8 mouse cellular contexts compared by ENCODE assay signal in the genomic region with DNA sequence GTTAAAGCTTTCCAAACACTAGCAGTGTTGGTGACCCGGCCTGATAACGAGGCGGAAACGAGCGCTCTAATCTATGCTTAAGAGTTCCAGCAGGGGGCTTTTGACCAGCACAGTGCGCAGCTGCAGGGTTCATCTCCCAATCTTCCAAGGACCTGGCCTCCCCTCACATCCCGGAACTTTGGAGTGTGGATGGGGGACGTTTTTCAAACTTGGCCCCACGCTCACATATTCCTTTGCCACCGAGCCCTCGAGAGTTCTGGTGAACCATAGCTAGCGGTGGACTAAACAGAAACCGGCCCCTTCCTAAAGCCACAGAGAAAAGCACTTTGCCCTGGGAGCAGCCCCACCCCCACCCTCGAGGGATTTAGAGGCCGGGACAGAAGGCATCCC. TPM values are rescaled to one million over a fixed set of nuclear protein-coding genes. Genes with fewer than 3 reads are reported as not detected.
DNase-seq lines count a peak whose midpoint lies in the region; ATAC-seq and TF ChIP-seq lines count a peak whose summit lies in the region.

No protein-coding gene starts in this region.

- H3K9me3 ChIP-seq in forebrain, embryonic 14.5 days (replicated peaks; ENCODE audit: control insufficient read depth, low read length), result no peaks in the 10 kb centered on the region
- no peaks in the 10 kb centered on the region for H3K9me3 ChIP-seq in hindbrain, embryonic 13.5 days
- no peaks in the 10 kb centered on the region for H3K9me3 ChIP-seq in liver, embryonic 12.5 days (replicated peaks)

- H3K9ac ChIP-seq in forebrain, embryonic 14.5 days (ENCODE audit: low read length), result peak overlapping the region; percentile 43; the same call in 1 of the 2 replicates
- H3K9ac ChIP-seq in hindbrain, embryonic 13.5 days, result peak overlapping the region; percentile 60; the same call in 1 of the 2 replicates
- H3K9ac ChIP-seq in liver, embryonic 12.5 days, result peak overlapping the region; percentile 57

- H3K4me3 ChIP-seq in forebrain, embryonic 14.5 days (ENCODE audit: low read depth, low read length), result peak overlapping the region; percentile 35
- peak overlapping the region; percentile 42 for H3K4me3 ChIP-seq in hindbrain, embryonic 13.5 days
- H3K4me3 ChIP-seq in liver, embryonic 12.5 days, result peak overlapping the region; percentile 66

- no peak overlapping the region for H3K27ac ChIP-seq in forebrain, embryonic 14.5 days (ENCODE audit: low read depth, low read length)
- no peak overlapping the region for H3K27ac ChIP-seq in hindbrain, embryonic 13.5 days
- H3K27ac ChIP-seq in liver, embryonic 12.5 days, result no peak overlapping the region

- no peaks in the 10 kb centered on the region for H3K36me3 ChIP-seq in forebrain, embryonic 14.5 days (ENCODE audit: control insufficient read depth, insufficient read depth, low read length)
- no peaks in the 10 kb centered on the region for H3K36me3 ChIP-seq in hindbrain, embryonic 13.5 days
- H3K36me3 ChIP-seq in liver, embryonic 12.5 days, result no peaks in the 10 kb centered on the region

- TF ChIP-seq CTCF in Patski (IDR thresholded peaks at IDR 0.05), result no peak

- peak; percentile 53 for ATAC-seq in Patski
- ATAC-seq in forebrain, embryonic 14.5 days, result peak; percentile 72; the same call in 1 of the 2 replicates
- peak; percentile 75 for ATAC-seq in hindbrain, embryonic 13.5 days (ENCODE audit: low FRiP score)
- ATAC-seq in liver, embryonic 12.5 days, result peak; percentile 71
- peak; percentile 59 for ATAC-seq in monocyte, adult 5-6 weeks (replicated peaks; ENCODE audit: insufficient number of reproducible peaks, low FRiP score, low TSS enrichment, poor library complexity, severe bottlenecking)

- POLR2A ChIA-PET in Patski (lab: Charles Lee), result no interaction called here

- peaks cover 7% of the 10 kb centered on the region for H3K4me1 ChIP-seq in forebrain, embryonic 14.5 days (ENCODE audit: control insufficient read depth, insufficient read depth, low read length)
- H3K4me1 ChIP-seq in hindbrain, embryonic 13.5 days (replicated peaks), result peaks cover 17% of the 10 kb centered on the region
- H3K4me1 ChIP-seq in liver, embryonic 12.5 days, result peaks cover 20% of the 10 kb centered on the region

- peak; percentile 71 for DNase-seq in CD4-positive helper T cell, adult 2 months (ENCODE audit: low read depth, low spot score)
- DNase-seq in Patski (ENCODE audit: low read depth, low spot score), result no peak
- peak; percentile 60 for DNase-seq in forebrain, embryonic 14.5 days (ENCODE audit: low spot score)
- peak; percentile 37 for DNase-seq in urinary bladder, postnatal 25 days (ENCODE audit: low spot score)
- no peak for DNase-seq in cerebellum, adult 18-20 months

- no peaks in the 10 kb centered on the region for H3K27me3 ChIP-seq in Patski
- peaks cover 52% of the 10 kb centered on the region for H3K27me3 ChIP-seq in forebrain, embryonic 14.5 days (replicated peaks; ENCODE audit: control insufficient read depth, insufficient read depth, low read length)
- H3K27me3 ChIP-seq in hindbrain, embryonic 13.5 days, result peaks cover 81% of the 10 kb centered on the region
- H3K27me3 ChIP-seq in liver, embryonic 12.5 days (replicated peaks), result peaks cover 48% of the 10 kb centered on the region

- in situ Hi-C loops in Patski (cut with MboI; ENCODE audit: low pct_unique_long_range_greater_than_20kb), result no loop called here

- CTCF ChIA-PET in Patski (lab: Charles Lee), result interaction anchor here (1.2 kb wide), 1 partner anchor 44 kb away, joined by 3 read pairs; no protein-coding TSS in a partner anchor

- 0% methylated on average over 15 of the region's 15 CpGs for WGBS in forebrain, embryonic 14.5 days
- WGBS in hindbrain, embryonic 13.5 days, result 2% methylated on average over 15 of the region's 15 CpGs
- WGBS in liver, embryonic 12.5 days (ENCODE audit: insufficient replicate concordance), result 0% methylated on average over 15 of the region's 15 CpGs

- H3K4me2 ChIP-seq in forebrain, embryonic 14.5 days (ENCODE audit: low read length), result peak overlapping the region; percentile 80
- peak overlapping the region; percentile 70 for H3K4me2 ChIP-seq in hindbrain, embryonic 13.5 days
- H3K4me2 ChIP-seq in liver, embryonic 12.5 days, result peak overlapping the region; percentile 92

RNA-seq across cellular contexts. Expression of a gene that starts 6.3 kb away (rescaled TPM):
- polyA plus RNA-seq in Patski (2021), result not detected
- not detected in 2 replicates for polyA plus RNA-seq in forebrain, embryonic 14.5 days (2014; fragmentation: Nextera tagmentation; extraction: Ambion mirVana)
- not detected in 2 replicates for polyA plus RNA-seq in hindbrain, embryonic 13.5 days (2015; fragmentation: Nextera tagmentation; extraction: Ambion mirVana)
- not detected in 2 replicates for polyA plus RNA-seq in liver, embryonic 12.5 days (2016; fragmentation: Nextera tagmentation; extraction: Ambion mirVana)
- total RNA-seq in monocyte, adult 5-6 weeks (2017), result not detected in 3 replicates

RNA-seq across cellular contexts. Expression of a gene that starts 28.7 kb away (rescaled TPM):
- polyA plus RNA-seq in Patski (2021), result 0.18 TPM
- polyA plus RNA-seq in forebrain, embryonic 14.5 days (2014; fragmentation: Nextera tagmentation; extraction: Ambion mirVana), result 0.51 and 0.86 TPM in 2 replicates
- 0.91 and 1.2 TPM in 2 replicates for polyA plus RNA-seq in hindbrain, embryonic 13.5 days (2015; fragmentation: Nextera tagmentation; extraction: Ambion mirVana)
- not detected in 2 replicates for polyA plus RNA-seq in liver, embryonic 12.5 days (2016; fragmentation: Nextera tagmentation; extraction: Ambion mirVana)
- total RNA-seq in monocyte, adult 5-6 weeks (2017), result 1.5 TPM in 1 of 3 replicates, not detected in the others

RNA-seq across cellular contexts. Expression of a gene that starts 42.5 kb away (rescaled TPM):
- 1.4 TPM for polyA plus RNA-seq in Patski (2021)
- 1.3 and 2.1 TPM in 2 replicates for polyA plus RNA-seq in forebrain, embryonic 14.5 days (2014; fragmentation: Nextera tagmentation; extraction: Ambion mirVana)
- 3.9 and 5.3 TPM in 2 replicates for polyA plus RNA-seq in hindbrain, embryonic 13.5 days (2015; fragmentation: Nextera tagmentation; extraction: Ambion mirVana)
- 0.61 and 0.83 TPM in 2 replicates for polyA plus RNA-seq in liver, embryonic 12.5 days (2016; fragmentation: Nextera tagmentation; extraction: Ambion mirVana)
- 10.2 to 54.2 TPM (median 40.8 TPM) in 3 replicates for total RNA-seq in monocyte, adult 5-6 weeks (2017)

RNA-seq across cellular contexts. Expression of a gene that starts 55.4 kb away (rescaled TPM):
- 0.54 TPM for polyA plus RNA-seq in Patski (2021)
- 7.0 and 8.7 TPM in 2 replicates for polyA plus RNA-seq in forebrain, embryonic 14.5 days (2014; fragmentation: Nextera tagmentation; extraction: Ambion mirVana)
- polyA plus RNA-seq in hindbrain, embryonic 13.5 days (2015; fragmentation: Nextera tagmentation; extraction: Ambion mirVana), result 8.3 and 10.0 TPM in 2 replicates
- polyA plus RNA-seq in liver, embryonic 12.5 days (2016; fragmentation: Nextera tagmentation; extraction: Ambion mirVana), result 0.05 TPM in 1 of 2 replicates, not detected in the other
- not detected in 3 replicates for total RNA-seq in monocyte, adult 5-6 weeks (2017)

Comparison
In these comparisons a context has a peak if more than half of its experiments do, and no peak if none do; other contexts are left out.
1. DNase-seq: peak in CD4-positive helper T cell, adult 2 months (single experiment), forebrain, embryonic 14.5 days (single experiment) and urinary bladder, postnatal 25 days (single experiment); none in Patski (single experiment) and cerebellum, adult 18-20 months (0 of 2).
2. Peak in every context shown above with its lines, with median percentiles within 50 percentile points of each other: ATAC-seq, H3K4me2 ChIP-seq, H3K4me3 ChIP-seq and H3K9ac ChIP-seq.